Mouse (Mus musculus): ENCODE measurements around the gene Ctsa.
"Not testable (repeated sequence)": the region's sequence is repeated elsewhere in the genome, so short reads cannot be mapped to it uniquely, and the experiment has no call there.

Ctsa gene

GRCm38 (mm10) chr2:164832748-164833301 is at the start of gene Ctsa:
TSS of gene Ctsa (plus strand) at chr2:164832873.
- DNase-seq (ENCODE audit: low spot score in 2 of 2) = peak; percentile 69 to 82

DNA sequence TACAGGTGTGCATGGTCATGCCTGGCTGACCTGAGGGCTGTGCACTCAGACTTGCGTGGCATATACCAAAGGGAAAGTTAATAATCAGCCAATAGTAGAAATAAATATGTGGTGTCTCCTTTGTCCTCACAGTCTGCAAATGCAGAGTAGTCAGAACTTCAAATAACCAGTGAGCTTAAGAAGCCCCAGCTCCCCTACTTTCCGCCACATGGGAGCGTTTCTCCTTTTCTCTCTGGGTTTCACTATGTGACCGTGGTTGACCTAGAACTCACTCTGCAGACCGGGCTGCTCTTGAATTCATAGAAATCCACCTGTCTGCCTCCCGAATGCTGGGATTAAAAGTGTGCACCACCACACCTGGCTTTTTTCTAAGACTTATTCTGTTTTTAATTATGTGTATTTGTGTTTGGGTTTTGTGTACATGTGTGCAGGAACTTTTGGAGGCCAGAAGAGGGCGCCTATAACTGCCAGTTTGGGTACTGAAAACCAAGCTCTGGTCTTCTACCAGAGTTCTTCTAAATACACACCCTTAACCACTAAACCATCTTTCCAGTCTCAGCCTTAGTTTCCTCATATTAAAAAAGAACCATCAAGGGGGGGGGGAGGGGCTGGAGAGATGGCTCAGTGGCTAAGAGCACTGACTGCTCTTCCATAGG is 48.6 kb upstream of the Ctsa start:
- no peak for DNase-seq (ENCODE audit: low spot score in 2 of 2)

GRCm38 (mm10) chr2:164784869-164785420 is 47.7 kb upstream of the Ctsa start:
- DNase-seq (ENCODE audit: low spot score in 2 of 2) = no peak

DNA sequence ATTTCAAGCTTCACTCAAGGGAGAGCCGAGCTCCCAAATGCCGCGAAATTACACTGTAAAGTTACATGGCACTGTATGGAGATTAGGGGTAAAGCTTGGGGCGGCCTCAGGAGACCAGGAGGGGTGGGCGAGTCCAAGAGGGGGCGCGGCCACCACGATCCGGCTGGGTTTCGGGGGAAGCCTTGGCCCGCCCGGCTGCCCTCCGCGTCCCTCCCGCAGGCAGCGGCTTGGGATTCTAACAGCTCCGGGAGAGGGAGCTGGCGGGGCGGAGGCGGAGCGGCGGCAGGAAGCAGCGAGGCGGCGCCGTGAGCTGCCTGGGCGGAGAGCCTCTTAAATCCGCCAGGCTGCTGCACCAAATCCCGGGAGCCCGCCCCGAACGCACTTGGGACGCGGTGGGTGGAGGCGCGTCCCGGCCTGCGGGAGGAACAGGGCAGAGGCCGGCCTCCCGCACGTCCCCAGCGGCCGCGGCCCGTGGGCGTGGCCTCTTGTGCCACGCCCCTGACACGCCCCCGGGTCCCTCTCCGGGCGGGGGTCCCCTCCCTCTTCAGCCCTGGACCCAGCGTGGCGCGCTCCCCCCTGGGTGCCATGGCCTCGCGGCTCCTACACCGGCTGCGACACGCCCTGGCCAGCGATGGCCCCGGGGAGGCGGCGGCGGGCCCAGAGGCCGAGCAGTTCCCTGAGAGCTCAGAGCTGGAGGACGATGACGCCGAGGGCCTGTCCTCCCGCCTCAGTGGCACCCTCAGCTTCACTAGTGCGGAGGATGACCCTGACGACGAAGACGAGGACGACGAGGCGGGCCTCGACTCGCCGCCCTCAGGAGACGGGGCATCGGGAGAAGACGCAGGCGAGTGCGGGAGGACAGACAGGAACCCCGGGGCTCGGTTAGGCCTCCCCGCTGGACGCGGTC is 46.9 kb upstream of the Ctsa start, which contains the start of gene Snx21:
TSS of gene Snx21 (plus strand) at position 343 of the 907 bp plus-strand sequence.
- peak; percentile 82 to 83 for DNase-seq (ENCODE audit: low spot score in 2 of 2)

DNA sequence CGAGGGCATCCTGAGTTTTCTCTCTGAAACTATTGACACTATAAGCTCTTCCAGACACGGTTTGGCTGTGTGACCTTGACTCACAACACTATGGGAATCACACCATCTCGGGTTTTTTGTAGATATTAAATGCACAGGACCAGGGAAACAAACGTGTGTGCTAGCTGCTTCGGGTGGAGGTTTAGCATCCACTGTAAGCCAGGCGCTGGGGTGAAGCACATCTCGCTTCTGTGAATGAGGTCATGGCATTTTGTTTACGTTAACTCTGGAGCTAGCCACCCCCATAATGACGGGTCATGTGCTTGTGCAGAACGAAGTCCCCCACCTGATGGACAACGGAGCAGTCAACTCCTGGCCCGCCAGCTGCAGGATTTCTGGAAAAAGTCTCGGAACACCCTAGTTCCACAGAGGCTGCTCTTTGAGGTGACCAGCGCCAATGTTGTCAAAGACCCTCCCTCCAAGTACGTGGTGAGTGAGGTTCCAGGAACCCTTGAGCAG is 46.2 kb upstream of the Ctsa start:
- no peak for DNase-seq (ENCODE audit: low spot score in 2 of 2)

DNA sequence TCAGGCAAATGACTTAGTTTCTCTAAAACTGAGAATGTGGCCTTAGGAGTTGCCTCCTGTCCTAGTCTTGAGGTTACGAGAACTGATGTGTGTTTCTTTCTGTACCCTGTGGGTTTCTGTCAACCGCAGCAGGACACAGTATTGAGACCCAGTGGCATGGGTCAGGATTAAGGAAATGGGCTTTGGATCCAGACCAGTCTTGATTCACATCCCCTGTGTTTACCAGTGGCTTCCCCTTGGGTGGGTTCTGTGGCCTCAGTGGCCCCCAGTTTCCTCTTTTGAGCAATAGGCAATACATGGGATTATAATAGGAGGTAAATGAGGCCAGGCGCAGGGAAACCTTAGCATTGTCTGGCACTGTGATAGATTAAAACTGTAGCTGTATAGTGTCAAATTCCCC is 45.6 kb upstream of the Ctsa start:
- DNase-seq (ENCODE audit: low spot score in 2 of 2) = no peak

DNA sequence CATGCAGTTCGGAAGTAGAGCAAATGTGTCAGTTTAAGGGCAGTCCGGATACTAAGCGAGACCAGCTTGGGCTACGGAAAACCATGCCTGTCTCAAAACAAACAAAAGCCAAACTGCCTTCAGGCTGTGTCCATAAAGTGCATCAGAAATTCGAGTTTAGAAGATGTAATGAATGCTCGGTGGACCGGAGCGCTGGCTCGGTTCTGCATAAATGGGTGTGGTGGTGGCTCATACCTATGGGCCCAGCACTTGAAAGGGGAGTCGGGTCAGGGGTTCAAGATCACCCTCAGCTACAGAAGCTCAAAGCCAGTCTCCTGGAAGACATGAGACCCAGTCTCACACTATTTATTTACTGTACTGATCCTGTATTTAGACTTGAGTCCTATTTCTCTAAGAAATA is 44.9 kb upstream of the Ctsa start:
- no peak for DNase-seq (ENCODE audit: low spot score in 2 of 2)

GRCm38 (mm10) chr2:164788411-164788810 is 44.3 kb upstream of the Ctsa start:
- no peak for DNase-seq (ENCODE audit: low spot score in 2 of 2)

DNA sequence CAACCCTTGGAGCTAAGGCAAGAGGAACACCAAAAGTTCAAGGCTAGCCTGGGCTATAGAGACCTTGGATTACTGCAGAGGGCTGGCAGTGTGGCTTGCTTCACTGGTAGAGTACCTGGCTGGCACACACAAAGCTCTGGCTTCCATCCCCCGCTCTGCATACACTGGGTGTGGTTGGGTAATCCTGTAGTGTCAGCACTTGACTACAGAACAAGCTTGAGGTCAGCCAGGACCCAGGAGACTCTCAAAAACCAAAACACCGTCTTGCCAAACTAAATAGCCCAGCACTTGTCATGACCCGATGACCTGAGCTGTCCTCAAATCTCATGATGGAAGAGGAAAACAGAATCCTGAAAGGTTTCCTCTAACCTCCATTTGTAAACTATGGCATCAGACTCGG is 42.2 kb upstream of the Ctsa start:
- no peak for DNase-seq (ENCODE audit: low spot score in 2 of 2)

GRCm38 (mm10) chr2:164791841-164792261 is 40.8 kb upstream of the Ctsa start:
- DNase-seq (ENCODE audit: low spot score in 2 of 2) = no peak

GRCm38 (mm10) chr2:164792400-164793190 is 40.1 kb upstream of the Ctsa start:
- no peak for DNase-seq (ENCODE audit: low spot score in 2 of 2)

- peak; percentile 51 to 63 for DNase-seq (ENCODE audit: low spot score in 2 of 2)
Observed at GRCm38 (mm10) chr2:164793236-164793635, 39.4 kb upstream of the Ctsa start.

GRCm38 (mm10) chr2:164793772-164794171 is 38.9 kb upstream of the Ctsa start:
- no peak for DNase-seq (ENCODE audit: low spot score in 2 of 2)

GRCm38 (mm10) chr2:164794293-164794692 is 38.4 kb upstream of the Ctsa start:
- DNase-seq (ENCODE audit: low spot score in 2 of 2) = peak; percentile 80 to 87

DNA sequence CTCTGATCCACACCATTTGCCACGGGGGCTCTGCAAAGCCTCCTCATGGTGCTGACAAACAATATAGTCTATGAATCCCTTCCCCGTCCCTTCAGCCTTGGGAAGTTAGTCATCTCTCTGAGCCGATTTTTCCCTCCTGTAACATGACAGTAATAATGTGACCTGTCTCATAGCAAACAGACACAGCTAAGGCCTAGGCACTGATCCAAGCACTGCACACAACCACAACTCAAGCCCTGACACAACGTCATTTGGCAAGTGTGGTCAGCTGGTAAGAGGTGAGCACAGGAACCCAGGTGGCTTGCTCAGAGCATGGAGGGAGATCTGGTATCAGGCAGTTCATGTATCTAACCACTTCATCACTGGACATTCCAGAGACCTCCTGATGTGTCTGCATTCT is 36.8 kb upstream of the Ctsa start:
- no peak for DNase-seq (ENCODE audit: low spot score in 2 of 2)

GRCm38 (mm10) chr2:164798554-164798953 is 34.1 kb upstream of the Ctsa start:
- not testable (repeated sequence) for DNase-seq (ENCODE audit: low spot score in 2 of 2)

DNA sequence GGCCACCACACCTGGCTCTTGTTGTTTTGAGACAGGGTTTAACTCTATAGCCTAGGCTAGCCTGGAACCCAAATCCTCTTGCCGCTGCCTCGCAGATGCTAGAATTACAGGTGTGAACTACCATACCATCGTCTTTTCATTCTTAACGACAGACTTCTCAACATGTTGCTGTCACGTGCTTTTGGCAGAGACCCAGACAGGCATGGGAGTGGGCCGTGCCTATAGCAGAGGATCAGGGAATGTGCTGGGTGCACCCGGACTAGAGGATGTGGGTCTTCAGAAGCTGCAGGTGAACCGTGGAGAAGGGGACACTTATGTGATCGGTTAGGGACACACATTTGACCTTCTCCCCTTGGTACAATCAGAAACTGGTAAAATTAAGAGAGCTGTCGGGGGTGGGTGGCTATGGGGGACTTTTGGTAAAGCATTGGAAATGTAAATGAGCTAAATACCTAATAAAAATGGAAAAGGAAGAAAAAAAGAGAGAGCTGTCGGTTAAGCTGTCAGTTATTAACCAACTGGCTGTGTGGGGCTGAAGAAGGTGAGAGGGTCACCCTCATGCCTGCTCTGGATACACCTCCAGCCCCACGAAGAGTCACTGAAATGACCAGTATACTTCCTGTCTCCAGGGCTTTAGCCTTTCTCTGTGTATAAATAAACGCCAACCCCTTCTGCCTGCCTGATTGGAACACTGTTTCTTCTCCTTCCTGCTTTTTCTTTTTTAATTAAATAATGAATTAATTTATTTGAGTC is 32.2 kb upstream of the Ctsa start:
- DNase-seq (ENCODE audit: low spot score in 2 of 2) = no peak

DNA sequence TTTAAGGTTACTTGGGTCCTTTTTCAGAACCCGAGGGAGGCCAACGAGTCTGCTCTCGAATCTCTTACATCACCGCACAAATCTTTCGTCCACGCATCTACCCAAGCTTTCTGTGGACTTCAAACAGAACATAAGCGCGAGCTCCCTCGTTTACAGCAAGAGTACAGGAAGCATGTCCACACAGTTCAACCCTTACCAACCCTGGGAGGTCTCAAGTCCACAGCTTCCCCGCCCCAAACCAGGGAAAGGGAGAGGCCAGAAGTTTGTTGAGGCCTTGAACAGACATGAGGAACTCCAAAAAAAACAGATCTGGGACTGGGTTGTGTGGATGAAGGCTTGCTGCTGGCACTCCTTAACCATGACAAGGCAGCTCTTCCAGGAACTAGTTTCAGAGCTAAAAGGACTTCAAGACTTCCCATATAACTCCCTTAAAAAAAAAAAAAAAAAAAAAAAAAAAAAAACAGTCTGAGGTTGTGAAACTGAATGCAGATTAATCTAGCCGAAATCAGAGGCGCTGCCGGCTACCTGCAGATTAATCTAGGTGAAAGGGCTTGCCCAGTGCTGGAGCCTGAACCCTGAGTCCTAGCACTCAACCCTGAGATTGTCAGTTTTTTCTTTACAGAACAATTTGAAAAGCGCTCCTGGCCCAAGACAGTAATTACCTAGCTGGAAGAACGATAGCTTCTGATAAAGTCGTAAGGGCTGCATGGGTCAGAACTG is 29.3 kb upstream of the Ctsa start:
- DNase-seq (ENCODE audit: low spot score in 2 of 2) = no peak

GRCm38 (mm10) chr2:164803921-164804313 is 28.8 kb upstream of the Ctsa start:
- no peak for DNase-seq (ENCODE audit: low spot score in 2 of 2)

Measured in frontal cortex, postnatal 36 days (tissue).